Mouse (Mus musculus): ENCODE data around the gene Capn9.

Capn9 gene

GRCm38 (mm10) chr8:124575811-124576210 lies at the start of gene Capn9:
TSS of gene Capn9 (plus strand) at chr8:124576111.
- DNase-seq (ENCODE audit: low read depth, low spot score), result no peak

- no peak for DNase-seq (ENCODE audit: low read depth, low spot score)
Measured at GRCm38 (mm10) chr8:124526261-124526660, 49.6 kb upstream of the Capn9 start.

GRCm38 (mm10) chr8:124530076-124530475 lies 45.8 kb upstream of the Capn9 start:
- DNase-seq (ENCODE audit: low read depth, low spot score), result no peak

- no peak for DNase-seq (ENCODE audit: low read depth, low spot score)
Measured at GRCm38 (mm10) chr8:124530556-124530955, 45.4 kb upstream of the Capn9 start.

- no peak for DNase-seq (ENCODE audit: low read depth, low spot score)
Measured at GRCm38 (mm10) chr8:124530996-124531395, 44.9 kb upstream of the Capn9 start.

- no peak for DNase-seq (ENCODE audit: low read depth, low spot score)
Measured at GRCm38 (mm10) chr8:124532626-124533025, 43.3 kb upstream of the Capn9 start.

GRCm38 (mm10) chr8:124535451-124535850 lies 40.5 kb upstream of the Capn9 start:
- DNase-seq (ENCODE audit: low read depth, low spot score), result no peak

- DNase-seq (ENCODE audit: low read depth, low spot score), result no peak
Measured at GRCm38 (mm10) chr8:124540906-124541305, 35.0 kb upstream of the Capn9 start.

- no peak for DNase-seq (ENCODE audit: low read depth, low spot score)
Measured at GRCm38 (mm10) chr8:124542001-124542400, 33.9 kb upstream of the Capn9 start.

- DNase-seq (ENCODE audit: low read depth, low spot score), result no peak
Measured at GRCm38 (mm10) chr8:124543272-124543671, 32.6 kb upstream of the Capn9 start.

GRCm38 (mm10) chr8:124546371-124546770 lies 29.5 kb upstream of the Capn9 start:
- DNase-seq (ENCODE audit: low read depth, low spot score), result no peak

GRCm38 (mm10) chr8:124546815-124547214 lies 29.1 kb upstream of the Capn9 start:
- no peak for DNase-seq (ENCODE audit: low read depth, low spot score)

- DNase-seq (ENCODE audit: low read depth, low spot score), result no peak
Measured at GRCm38 (mm10) chr8:124547269-124547668, 28.6 kb upstream of the Capn9 start.

- DNase-seq (ENCODE audit: low read depth, low spot score), result peak; percentile 9
Measured at GRCm38 (mm10) chr8:124548187-124548586, 27.7 kb upstream of the Capn9 start.

GRCm38 (mm10) chr8:124551011-124551661 lies 24.8 kb upstream of the Capn9 start:
- no peak for DNase-seq (ENCODE audit: low read depth, low spot score)

- DNase-seq (ENCODE audit: low read depth, low spot score), result no peak
Measured at GRCm38 (mm10) chr8:124555113-124555750, 20.7 kb upstream of the Capn9 start.

GRCm38 (mm10) chr8:124556164-124556563 lies 19.7 kb upstream of the Capn9 start:
- no peak for DNase-seq (ENCODE audit: low read depth, low spot score)

- no peak for DNase-seq (ENCODE audit: low read depth, low spot score)
Measured at GRCm38 (mm10) chr8:124556658-124557057, 19.3 kb upstream of the Capn9 start.

GRCm38 (mm10) chr8:124557476-124557875 lies 18.4 kb upstream of the Capn9 start:
- DNase-seq (ENCODE audit: low read depth, low spot score), result no peak

GRCm38 (mm10) chr8:124567126-124567525 lies 8.8 kb upstream of the Capn9 start:
- no peak for DNase-seq (ENCODE audit: low read depth, low spot score)

GRCm38 (mm10) chr8:124567584-124567983 lies 8.3 kb upstream of the Capn9 start:
- DNase-seq (ENCODE audit: low read depth, low spot score), result no peak

- DNase-seq (ENCODE audit: low read depth, low spot score), result no peak
Measured at GRCm38 (mm10) chr8:124569100-124569499, 6.8 kb upstream of the Capn9 start.

GRCm38 (mm10) chr8:124569593-124569992 lies 6.3 kb upstream of the Capn9 start, which contains the start of gene Agt:
TSS of gene Agt (minus strand) at chr8:124569706.
- no peak for DNase-seq (ENCODE audit: low read depth, low spot score)

Measured in A20 (cell line).